Mouse (Mus musculus) lung, embryonic 15.5 days (tissue): Measurements from ENCODE around the gene Sdk1. TPM values are rescaled to one million over a fixed set of nuclear protein-coding genes. Genes with fewer than 3 reads are reported as not detected.

Experiments used
- ATAC-seq: fragments of 200-750 bp; cut with Nextera tagmentation; 2 replicates; pipeline ENCODE4 v1.8.0; 2017; ENCODE audit warnings: moderate number of reproducible peaks, borderline replicate concordance; ENCODE audit not compliant: low FRiP score, low TSS enrichment; ENCODE audit errors: extremely low read depth
- H3K27ac ChIP-seq: fragments of 300-500 bp; sonication (generic); 2 replicates; pipeline ENCODE4 v1.5.1; 2015; ENCODE audit warnings: moderate library complexity, mild to moderate bottlenecking, inconsistent platforms
- H3K27me3 ChIP-seq: fragments of 300-500 bp; sonication (generic); 2 replicates; pipeline ENCODE4 v1.6.1; 2015; ENCODE audit warnings: inconsistent platforms
- H3K36me3 ChIP-seq: fragments of 300-500 bp; sonication (generic); 2 replicates; pipeline ENCODE4 v1.6.1; 2015; ENCODE audit warnings: inconsistent platforms
- H3K4me1 ChIP-seq: fragments of 300-500 bp; sonication (generic); 2 replicates; pipeline ENCODE4 v1.6.1; 2015; ENCODE audit warnings: inconsistent platforms
- H3K4me2 ChIP-seq: fragments of 300-500 bp; sonication (generic); 2 replicates; pipeline ENCODE4 v1.6.1; 2015; ENCODE audit warnings: inconsistent platforms, mild to moderate bottlenecking, moderate library complexity
- H3K4me3 ChIP-seq: fragments of 300-500 bp; sonication (generic); 2 replicates; pipeline ENCODE4 v1.5.1; 2015; ENCODE audit warnings: mild to moderate bottlenecking, inconsistent platforms
- H3K9ac ChIP-seq: fragments of 300-500 bp; sonication (generic); 2 replicates; pipeline ENCODE4 v1.6.1; 2015; ENCODE audit warnings: inconsistent platforms
- H3K9me3 ChIP-seq: fragments of 300-500 bp; sonication (generic); 2 replicates; pipeline ENCODE4 v1.6.1; 2016; ENCODE audit warnings: inconsistent platforms
- WGBS: fragments of 180-500 bp; shearing (Covaris S2); methylation state at CpG from one replicate; pipeline ENCODE4 v1.1.7; 2015; 5-methylcytosine and 5-hydroxymethylcytosine counted together
- polyA plus RNA-seq: library from polyadenylated mRNA; unstranded; fragments of >200 nt; fragmentation: Nextera tagmentation; extraction: Ambion mirVana; gene quantifications from 2 replicates; pipeline ENCODE4 v1.2.1, GENCODE M21; 2015

Sdk1 gene
- polyA plus RNA-seq, 1 experiment from 2014 or later: 0.72 TPM

GRCm38 (mm10) chr5:142113210-142114175 lies 872.2 kb downstream of the Sdk1 start:
- Histone ChIP-seq H3K27ac (no peak overlapping the region), H3K4me2 (no peak overlapping the region), H3K36me3 (no peaks in the 10 kb centered on the region), H3K9ac (no peak overlapping the region), H3K4me1 (no peaks in the 10 kb centered on the region), H3K4me3 (no peak overlapping the region), H3K9me3 (no peaks in the 10 kb centered on the region), H3K27me3 (no peaks in the 10 kb centered on the region)
- ATAC-seq: no peak
- 42% methylated on average over 18 of the region's 18 CpGs for WGBS

DNA sequence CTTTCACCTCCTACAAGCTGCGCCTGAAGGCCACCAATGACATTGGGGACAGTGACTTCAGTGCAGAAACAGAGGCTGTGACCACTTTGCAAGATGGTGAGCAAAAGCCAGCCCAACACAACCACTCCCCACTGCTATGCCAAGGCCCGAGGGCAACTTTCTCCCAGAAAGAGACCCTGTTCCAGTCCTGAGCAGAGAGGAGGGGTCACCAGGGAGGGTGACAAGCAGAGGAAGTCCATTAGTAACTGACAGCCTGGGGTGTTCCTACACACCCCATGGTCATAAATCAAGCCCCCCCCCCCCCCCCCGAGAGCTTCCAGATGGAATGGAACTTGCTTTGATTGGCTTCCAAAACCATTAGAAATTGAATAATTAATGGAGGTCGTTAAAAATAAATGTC lies 886.5 kb downstream of the Sdk1 start:
- WGBS: 52% methylated on average over 4 of the region's 4 CpGs
- Histone ChIP-seq H3K4me3 (no peak overlapping the region), H3K36me3 (no peaks in the 10 kb centered on the region), H3K9ac (no peak overlapping the region), H3K9me3 (no peaks in the 10 kb centered on the region), H3K4me1 (no peaks in the 10 kb centered on the region), H3K27me3 (no peaks in the 10 kb centered on the region), H3K4me2 (no peak overlapping the region), H3K27ac (no peak overlapping the region)
- no peak for ATAC-seq

DNA sequence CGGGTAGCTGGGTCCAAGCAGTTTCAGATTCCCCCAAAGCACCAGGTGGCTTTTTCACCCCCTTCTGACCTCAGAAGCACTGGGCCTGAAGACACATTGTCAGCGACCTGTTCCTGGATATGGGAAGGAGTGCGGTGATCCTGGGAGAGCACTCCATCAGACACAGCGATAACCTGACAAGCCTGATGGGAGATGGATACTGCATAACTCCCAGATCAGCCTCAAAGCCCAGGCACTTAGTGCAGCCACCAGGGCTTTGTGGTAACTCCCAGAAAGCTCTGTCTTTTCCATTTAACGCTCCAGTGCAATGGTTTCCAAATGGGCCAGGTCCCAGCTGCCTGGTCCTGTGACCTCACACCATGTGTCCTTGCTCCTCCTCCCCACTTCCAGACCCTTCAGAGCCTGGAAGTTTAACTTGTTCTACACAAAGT lies 886.9 kb downstream of the Sdk1 start:
- no peaks in the 10 kb centered on the region for H3K36me3 ChIP-seq
- no peak overlapping the region for H3K27ac ChIP-seq
- H3K4me3 ChIP-seq: no peak overlapping the region
- H3K9ac ChIP-seq: no peak overlapping the region
- 16% methylated on average over 5 of the region's 5 CpGs for WGBS
- H3K4me2 ChIP-seq: no peak overlapping the region
- H3K9me3 ChIP-seq: no peaks in the 10 kb centered on the region
- ATAC-seq: no peak
- no peaks in the 10 kb centered on the region for H3K27me3 ChIP-seq
- H3K4me1 ChIP-seq: no peaks in the 10 kb centered on the region

- 20% methylated on average over 2 of the region's 2 CpGs for WGBS
- Histone ChIP-seq H3K9ac (no peak overlapping the region), H3K27me3 (no peaks in the 10 kb centered on the region), H3K36me3 (no peaks in the 10 kb centered on the region), H3K4me2 (no peak overlapping the region), H3K4me1 (no peaks in the 10 kb centered on the region), H3K9me3 (no peaks in the 10 kb centered on the region), H3K27ac (no peak overlapping the region), H3K4me3 (no peak overlapping the region)
- ATAC-seq: no peak
Observed at GRCm38 (mm10) chr5:142130004-142130403, 888.7 kb downstream of the Sdk1 start.

GRCm38 (mm10) chr5:142139978-142140377 lies 898.7 kb downstream of the Sdk1 start:
- H3K9me3 ChIP-seq: no peaks in the 10 kb centered on the region
- H3K4me1 ChIP-seq: no peaks in the 10 kb centered on the region
- H3K4me2 ChIP-seq: no peak overlapping the region
- H3K9ac ChIP-seq: no peak overlapping the region
- no peaks in the 10 kb centered on the region for H3K27me3 ChIP-seq
- ATAC-seq: no peak
- no peaks in the 10 kb centered on the region for H3K36me3 ChIP-seq
- no peak overlapping the region for H3K27ac ChIP-seq
- no peak overlapping the region for H3K4me3 ChIP-seq
- WGBS: 54% methylated on average over 7 of the region's 7 CpGs

DNA sequence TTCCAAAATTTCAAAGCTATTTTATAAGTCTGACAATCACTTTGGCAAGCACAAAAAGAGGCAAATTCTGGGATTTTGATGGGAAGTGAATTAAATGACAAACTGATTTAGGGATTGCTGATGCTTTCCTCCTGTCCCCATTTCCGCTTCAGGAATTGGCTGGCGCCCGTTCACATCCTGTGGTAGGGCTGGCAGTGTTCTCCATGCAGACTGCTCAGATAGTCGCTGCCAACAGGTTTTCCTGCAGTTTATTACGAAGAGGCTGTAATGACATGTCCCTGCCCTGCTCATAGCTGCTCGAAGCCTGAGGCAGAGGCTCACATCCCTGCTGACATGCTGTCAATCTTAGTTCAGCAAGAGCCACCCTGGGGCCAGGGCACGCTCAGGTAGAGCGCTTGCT lies 908.3 kb downstream of the Sdk1 start:
- Histone ChIP-seq H3K4me1 (no peaks in the 10 kb centered on the region), H3K4me2 (no peak overlapping the region), H3K9ac (no peak overlapping the region), H3K27ac (no peak overlapping the region), H3K9me3 (no peaks in the 10 kb centered on the region), H3K36me3 (no peaks in the 10 kb centered on the region), H3K4me3 (no peak overlapping the region), H3K27me3 (no peaks in the 10 kb centered on the region)
- WGBS: 77% methylated on average over 8 of the region's 8 CpGs
- no peak for ATAC-seq

DNA sequence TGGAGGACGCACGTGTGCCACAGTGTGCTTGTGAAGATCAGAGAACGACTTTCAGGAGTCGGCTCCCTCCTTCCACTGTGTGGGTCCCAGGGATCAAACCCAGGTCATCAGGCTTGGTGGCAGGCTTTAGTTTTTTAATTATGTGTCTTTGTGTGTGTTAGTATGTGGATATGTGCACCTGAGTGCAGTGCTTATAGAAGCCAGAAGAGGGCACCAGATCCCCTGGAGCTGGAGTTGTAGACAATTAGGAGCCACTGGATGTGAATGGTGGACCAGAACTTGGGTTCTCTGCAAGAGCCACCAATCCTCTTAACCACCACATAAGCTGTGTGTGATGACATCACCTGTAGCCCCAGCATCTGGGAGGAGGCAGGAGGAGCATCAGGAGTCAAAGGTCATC lies 909.5 kb downstream of the Sdk1 start:
- Histone ChIP-seq H3K9ac (no peak overlapping the region), H3K4me1 (no peaks in the 10 kb centered on the region), H3K4me2 (no peak overlapping the region), H3K9me3 (no peaks in the 10 kb centered on the region), H3K27me3 (no peaks in the 10 kb centered on the region), H3K27ac (no peak overlapping the region), H3K36me3 (no peaks in the 10 kb centered on the region), H3K4me3 (no peak overlapping the region)
- no peak for ATAC-seq
- WGBS: 93% methylated on average over 4 of the region's 4 CpGs

DNA sequence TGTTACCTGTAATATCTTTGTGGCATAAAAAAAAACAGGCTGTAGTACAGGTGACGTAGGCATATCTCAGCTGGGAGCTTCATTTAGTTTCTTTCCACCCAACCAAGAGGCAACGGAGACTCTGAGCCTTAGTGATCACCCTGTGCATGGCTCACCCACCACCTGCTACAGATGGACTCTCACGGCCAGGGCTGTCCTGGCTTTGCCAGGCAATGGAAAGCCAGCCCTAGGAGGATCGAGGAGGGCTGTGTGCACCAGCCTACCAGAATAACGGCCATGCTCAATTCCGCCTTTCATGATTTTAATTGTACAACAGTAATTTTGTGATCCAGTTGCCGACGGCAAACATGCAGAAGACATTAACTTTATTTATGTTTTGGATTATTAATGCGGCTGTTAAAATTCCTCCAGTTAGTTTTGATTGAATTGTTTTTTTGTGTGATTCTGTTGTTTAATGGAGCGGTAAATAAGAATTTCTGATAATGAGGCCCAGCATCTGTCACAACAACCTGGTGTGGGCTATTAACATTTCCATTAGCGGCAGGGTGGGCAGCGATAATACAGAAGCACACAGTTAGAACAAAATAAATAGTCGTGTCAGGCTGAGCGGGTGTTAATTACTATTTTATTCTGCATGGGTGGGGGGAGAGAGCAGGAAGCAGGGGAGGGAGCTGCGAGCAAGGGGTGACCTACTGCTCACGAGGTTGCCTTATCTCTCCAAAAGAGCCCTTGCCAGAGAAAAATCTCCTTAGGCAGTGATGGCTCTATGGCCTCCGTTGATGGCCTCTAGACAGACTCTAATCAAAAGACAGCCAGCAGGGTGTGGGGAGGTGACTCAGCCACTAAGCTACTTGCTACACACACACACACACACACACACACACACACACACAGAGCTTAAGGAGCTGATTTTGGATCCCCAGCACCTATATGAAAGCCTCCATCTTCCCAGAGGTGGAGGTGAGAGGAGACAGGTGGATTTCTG lies 915.9 kb downstream of the Sdk1 start:
- Histone ChIP-seq H3K4me2 (no peak overlapping the region), H3K27me3 (no peaks in the 10 kb centered on the region), H3K4me3 (no peak overlapping the region), H3K4me1 (no peaks in the 10 kb centered on the region), H3K9ac (no peak overlapping the region), H3K27ac (no peak overlapping the region), H3K9me3 (no peaks in the 10 kb centered on the region), H3K36me3 (no peaks in the 10 kb centered on the region)
- WGBS: 71% methylated on average over 17 of the region's 17 CpGs
- ATAC-seq: no peak

DNA sequence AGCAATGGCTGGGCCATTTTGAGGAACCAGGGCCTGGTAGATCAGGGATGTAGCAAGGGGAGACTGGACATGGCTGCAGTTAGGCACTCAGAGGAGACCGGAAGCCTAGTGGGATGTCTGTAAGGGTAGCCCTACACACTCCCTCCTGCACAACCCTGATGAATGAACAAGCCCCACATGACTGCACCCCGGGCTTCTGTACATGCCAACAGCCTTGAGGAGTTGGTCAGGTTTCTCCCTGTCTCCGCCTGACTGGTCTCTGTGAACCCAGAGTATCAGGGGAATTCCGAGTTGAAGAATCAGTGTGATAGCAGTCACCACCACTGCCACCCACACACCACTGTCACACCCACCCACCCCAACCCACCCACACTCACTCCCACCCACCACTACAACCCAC lies 922.2 kb downstream of the Sdk1 start:
- 82% methylated on average over 4 of the region's 4 CpGs for WGBS
- Histone ChIP-seq H3K27me3 (no peaks in the 10 kb centered on the region), H3K4me1 (no peaks in the 10 kb centered on the region), H3K27ac (no peak overlapping the region), H3K9me3 (no peaks in the 10 kb centered on the region), H3K9ac (no peak overlapping the region), H3K4me2 (no peak overlapping the region), H3K36me3 (no peaks in the 10 kb centered on the region), H3K4me3 (no peak overlapping the region)
- no peak for ATAC-seq

DNA sequence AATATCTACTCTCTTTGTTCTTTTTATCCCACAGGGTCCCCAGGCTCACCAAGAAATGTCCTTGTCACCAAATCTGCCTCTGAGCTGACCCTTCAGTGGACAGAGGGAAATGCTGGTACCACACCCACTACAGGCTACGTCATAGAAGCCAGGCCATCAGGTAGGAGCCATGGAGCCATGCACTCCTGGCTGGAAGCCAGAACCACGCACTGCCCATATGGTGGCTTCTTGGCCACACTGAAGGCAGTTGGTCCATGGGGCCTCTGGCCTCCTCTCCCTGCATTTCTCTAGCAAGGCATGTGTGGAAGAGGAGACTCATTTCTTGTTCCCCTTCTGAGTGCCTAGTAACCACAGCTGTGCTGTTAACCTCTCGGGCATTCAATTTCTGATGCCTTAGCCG lies 932.3 kb downstream of the Sdk1 start:
- no peaks in the 10 kb centered on the region for H3K36me3 ChIP-seq
- no peak overlapping the region for H3K27ac ChIP-seq
- H3K4me1 ChIP-seq: no peaks in the 10 kb centered on the region
- ATAC-seq: no peak
- no peak overlapping the region for H3K9ac ChIP-seq
- H3K9me3 ChIP-seq: no peaks in the 10 kb centered on the region
- no peak overlapping the region for H3K4me2 ChIP-seq
- no peaks in the 10 kb centered on the region for H3K27me3 ChIP-seq
- WGBS: 78% methylated on average over 4 of the region's 4 CpGs
- H3K4me3 ChIP-seq: no peak overlapping the region

- Histone ChIP-seq H3K4me2 (no peak overlapping the region), H3K36me3 (no peaks in the 10 kb centered on the region), H3K9ac (no peak overlapping the region), H3K27me3 (no peaks in the 10 kb centered on the region), H3K27ac (no peak overlapping the region), H3K9me3 (no peaks in the 10 kb centered on the region), H3K4me1 (no peaks in the 10 kb centered on the region), H3K4me3 (no peak overlapping the region)
- 71% methylated on average over 8 of the region's 8 CpGs for WGBS
- no peak for ATAC-seq
Observed at GRCm38 (mm10) chr5:142178164-142178563, 936.9 kb downstream of the Sdk1 start.

DNA sequence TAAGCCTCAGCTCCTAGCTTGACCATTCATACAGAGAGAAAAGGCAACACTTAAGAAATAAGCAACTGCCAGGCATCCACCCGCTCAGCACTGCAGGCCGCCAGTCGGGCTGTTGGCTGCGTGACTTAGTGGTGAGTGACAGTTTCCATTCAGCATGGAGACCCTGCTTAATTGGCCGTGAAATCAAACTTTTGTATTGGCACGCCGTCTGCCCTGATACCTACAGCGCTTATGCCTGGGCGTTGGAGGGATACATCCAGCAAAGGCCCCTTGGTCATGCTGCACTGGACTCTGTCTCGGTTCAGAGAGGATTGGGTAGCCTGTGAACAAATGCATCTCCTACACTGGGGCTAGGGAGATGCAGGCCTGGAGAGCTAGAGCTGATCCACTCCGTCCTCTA lies 938.0 kb downstream of the Sdk1 start:
- Histone ChIP-seq H3K4me3 (no peak overlapping the region), H3K9me3 (no peaks in the 10 kb centered on the region), H3K9ac (no peak overlapping the region), H3K4me2 (no peak overlapping the region), H3K27ac (no peak overlapping the region), H3K27me3 (no peaks in the 10 kb centered on the region), H3K36me3 (no peaks in the 10 kb centered on the region), H3K4me1 (no peaks in the 10 kb centered on the region)
- no peak for ATAC-seq
- 76% methylated on average over 11 of the region's 11 CpGs for WGBS
